17 mouse cellular contexts compared by ENCODE assay signal in the genomic region with DNA sequence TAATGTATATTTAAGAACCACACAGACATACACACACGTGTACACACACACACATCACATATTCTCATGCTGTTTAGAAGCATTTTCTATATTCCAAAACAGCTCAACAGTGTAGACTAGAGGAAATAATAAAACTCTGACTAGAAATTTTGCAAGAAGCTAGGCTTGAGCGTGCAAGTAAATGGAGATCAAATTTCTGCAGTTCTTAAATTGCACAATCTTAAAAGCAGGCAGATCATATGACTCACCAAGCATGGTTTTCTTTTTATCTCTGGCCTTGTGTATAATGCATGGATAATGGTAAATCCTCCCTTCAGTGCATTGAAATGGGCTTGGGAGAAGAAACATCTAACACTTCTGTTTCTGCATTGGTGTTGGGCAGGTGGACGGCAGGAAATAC.
"Had no signal": no experiment of that assay in that cellular context is flagged by ENCODE, and none has a peak within 500 bp of the region (broad histone marks: within the 10 kb centered on the region; RNA-seq: fewer than 3 reads in every experiment).

No protein-coding gene starts in this region.

- H3K9me3 ChIP-seq: intestine, embryonic 15.5 days; liver, embryonic 13.5 days; lung, embryonic 15.5 days; midbrain, embryonic 13.5 days; neural tube, embryonic 13.5 days had no signal

- DNase-seq: kidney, adult 11 months; kidney, adult 9 months; kidney, postnatal 25 days; layer of hippocampus, postnatal 36 days; liver, embryonic 13.5 days; right cerebral cortex, postnatal 25 days; spleen, adult 18-20 months; thymus, adult 18-20 months; thymus, postnatal 36 days had no signal

- H3K4me1 ChIP-seq: intestine, embryonic 15.5 days; liver, embryonic 13.5 days; lung, embryonic 15.5 days; midbrain, embryonic 13.5 days; neural tube, embryonic 13.5 days had no signal

- H3K4me3 ChIP-seq: intestine, embryonic 15.5 days; layer of hippocampus, adult 2 months; left cerebral cortex, adult 2 months; liver, embryonic 13.5 days; lung, embryonic 15.5 days; midbrain, embryonic 13.5 days; neural tube, embryonic 13.5 days had no signal

- H3K27ac ChIP-seq: intestine, embryonic 15.5 days; layer of hippocampus, adult 2 months; left cerebral cortex, adult 2 months; liver, embryonic 13.5 days; lung, embryonic 15.5 days; macrophage; midbrain, embryonic 13.5 days; neural tube, embryonic 13.5 days had no signal

- H3K36me3 ChIP-seq: intestine, embryonic 15.5 days; liver, embryonic 13.5 days; lung, embryonic 15.5 days; midbrain, embryonic 13.5 days; neural tube, embryonic 13.5 days had no signal

- H3K4me2 ChIP-seq: intestine, embryonic 15.5 days; liver, embryonic 13.5 days; lung, embryonic 15.5 days; midbrain, embryonic 13.5 days; neural tube, embryonic 13.5 days had no signal

- H3K9ac ChIP-seq: intestine, embryonic 15.5 days; liver, embryonic 13.5 days; lung, embryonic 15.5 days; midbrain, embryonic 13.5 days; neural tube, embryonic 13.5 days had no signal

- H3K27me3 ChIP-seq: intestine, embryonic 15.5 days; liver, embryonic 13.5 days; lung, embryonic 15.5 days; midbrain, embryonic 13.5 days; neural tube, embryonic 13.5 days had no signal

- ATAC-seq: intestine, embryonic 15.5 days; midbrain, embryonic 13.5 days; midbrain, embryonic 16.5 days had no signal
